Mouse (Mus musculus) neural tube, embryonic 12.5 days (tissue): ENCODE results near the gene Dnaja3. TPM values are rescaled to one million over a fixed set of nuclear protein-coding genes. Genes with fewer than 3 reads are reported as not detected.
"Not testable (repeated sequence)": the region's sequence is repeated elsewhere in the genome, so short reads cannot be mapped to it uniquely, and the experiment has no call there.

Experiments
- ATAC-seq: fragments of 200-750 bp; cut with Nextera tagmentation; 2 replicates; pipeline ENCODE4 v1.8.0; 2017; ENCODE audit warnings: low read depth, mild to moderate bottlenecking, moderate TSS enrichment, moderate library complexity; ENCODE audit not compliant: low FRiP score
- H3K27ac ChIP-seq: fragments of 300-500 bp; sonication (generic); 2 replicates; pipeline ENCODE4 v1.5.1; 2016
- H3K27me3 ChIP-seq: fragments of 300-500 bp; sonication (generic); replicated peaks from 2 replicates; pipeline ENCODE4 v1.6.1; 2016; ENCODE audit warnings: mild to moderate bottlenecking
- H3K36me3 ChIP-seq: fragments of 300-500 bp; sonication (generic); 2 replicates; pipeline ENCODE4 v1.6.1; 2016; ENCODE audit warnings: mild to moderate bottlenecking
- H3K4me1 ChIP-seq: fragments of 300-500 bp; sonication (generic); 2 replicates; pipeline ENCODE4 v1.6.1; 2016
- H3K4me2 ChIP-seq: fragments of 300-500 bp; sonication (generic); replicated peaks from 2 replicates; pipeline ENCODE4 v1.6.1; 2016; ENCODE audit warnings: mild to moderate bottlenecking
- H3K4me3 ChIP-seq: fragments of 300-500 bp; sonication (generic); 2 replicates; pipeline ENCODE4 v1.5.1; 2016
- H3K9ac ChIP-seq: fragments of 300-500 bp; sonication (generic); 2 replicates; pipeline ENCODE4 v1.6.1; 2016; ENCODE audit warnings: mild to moderate bottlenecking
- H3K9me3 ChIP-seq: fragments of 300-500 bp; sonication (generic); 2 replicates; pipeline ENCODE4 v1.6.1; 2016; ENCODE audit warnings: mild to moderate bottlenecking
- WGBS: fragments of 180-500 bp; shearing (Covaris S2); methylation state at CpG from one replicate; pipeline ENCODE4 v1.1.7; 2016; 5-methylcytosine and 5-hydroxymethylcytosine counted together
- polyA plus RNA-seq: library from polyadenylated mRNA; unstranded; fragments of >200 nt; fragmentation: Nextera tagmentation; extraction: Ambion mirVana; gene quantifications from 2 replicates; pipeline ENCODE4 v1.2.1, GENCODE M21; 2016

The Dnaja3 gene
- polyA plus RNA-seq, 1 experiment from 2014 or later: 51.5 TPM

- Histone ChIP-seq H3K27ac (no peak overlapping the region), H3K27me3 (no peaks in the 10 kb centered on the region), H3K4me2 (no peak overlapping the region), H3K9ac (no peak overlapping the region), H3K9me3 (no peaks in the 10 kb centered on the region), H3K4me3 (no peak overlapping the region), H3K36me3 (no peaks in the 10 kb centered on the region), H3K4me1 (no peaks in the 10 kb centered on the region)
- WGBS: 89% methylated on average over 3 of the region's 3 CpGs
- ATAC-seq: no peak
These were observed 114.3 kb downstream of the Dnaja3 start for GRCm38 (mm10) chr16:4754045-4754444.

- H3K36me3 ChIP-seq, H3K4me1 ChIP-seq, H3K9me3 ChIP-seq, H3K27ac ChIP-seq, H3K27me3 ChIP-seq: not testable (repeated sequence)
- Histone ChIP-seq H3K9ac (peak overlapping the region; percentile 47), H3K4me3 (peak overlapping the region; percentile 34), H3K4me2 (peak overlapping the region; percentile 48)
- 3% methylated on average over 38 of the region's 42 CpGs for WGBS
- peak; percentile 77 for ATAC-seq
These were observed 117.0 kb downstream of the Dnaja3 start for GRCm38 (mm10) chr16:4756660-4757335.

Other genes starting within 250 kb of the Dnaja3 start
- gene Adcy9, start 219.5 kb upstream of the Dnaja3 start, polyA plus RNA-seq: 3.0 and 3.1 TPM in 2 replicates
- gene Srl, start 98.2 kb upstream of the Dnaja3 start, polyA plus RNA-seq: 30.2 and 33.2 TPM in 2 replicates
- gene Tfap4, start 80.1 kb upstream of the Dnaja3 start, polyA plus RNA-seq: 13.5 and 14.2 TPM in 2 replicates
- 36.5 and 36.7 TPM in 2 replicates for gene Glis2, start 45.3 kb upstream of the Dnaja3 start, polyA plus RNA-seq
- 121 and 143 TPM in 2 replicates for gene Pam16, start 15.0 kb upstream of the Dnaja3 start, polyA plus RNA-seq
- gene Vasn, start within 50 bp of the Dnaja3 start, polyA plus RNA-seq: 10.9 and 11.3 TPM in 2 replicates
- 23.6 and 31.2 TPM in 2 replicates for gene Coro7, start 39.8 kb downstream of the Dnaja3 start, polyA plus RNA-seq
- gene Nmral1, start 79.4 kb downstream of the Dnaja3 start, polyA plus RNA-seq: 98.7 and 105 TPM in 2 replicates
- gene Hmox2, start 86.4 kb downstream of the Dnaja3 start, polyA plus RNA-seq: 88.9 and 90.0 TPM in 2 replicates
- 97.0 and 102 TPM in 2 replicates for gene Cdip1, start 150.3 kb downstream of the Dnaja3 start, polyA plus RNA-seq
- gene 4930562C15Rik, start 195.4 kb downstream of the Dnaja3 start, polyA plus RNA-seq: 0.27 and 0.51 TPM in 2 replicates
- gene Ubald1, start 240.3 kb downstream of the Dnaja3 start, polyA plus RNA-seq: 41.9 and 45.0 TPM in 2 replicates
- 92.5 and 93.3 TPM in 2 replicates for gene Mgrn1, start 246.3 kb downstream of the Dnaja3 start, polyA plus RNA-seq